Mouse (Mus musculus): Measurements from ENCODE around the gene Espn. TPM values are rescaled to one million over a fixed set of nuclear protein-coding genes. Genes with fewer than 3 reads are reported as not detected.

The Espn gene
- polyA plus RNA-seq, 1 experiment, result 48.3 TPM

DNA sequence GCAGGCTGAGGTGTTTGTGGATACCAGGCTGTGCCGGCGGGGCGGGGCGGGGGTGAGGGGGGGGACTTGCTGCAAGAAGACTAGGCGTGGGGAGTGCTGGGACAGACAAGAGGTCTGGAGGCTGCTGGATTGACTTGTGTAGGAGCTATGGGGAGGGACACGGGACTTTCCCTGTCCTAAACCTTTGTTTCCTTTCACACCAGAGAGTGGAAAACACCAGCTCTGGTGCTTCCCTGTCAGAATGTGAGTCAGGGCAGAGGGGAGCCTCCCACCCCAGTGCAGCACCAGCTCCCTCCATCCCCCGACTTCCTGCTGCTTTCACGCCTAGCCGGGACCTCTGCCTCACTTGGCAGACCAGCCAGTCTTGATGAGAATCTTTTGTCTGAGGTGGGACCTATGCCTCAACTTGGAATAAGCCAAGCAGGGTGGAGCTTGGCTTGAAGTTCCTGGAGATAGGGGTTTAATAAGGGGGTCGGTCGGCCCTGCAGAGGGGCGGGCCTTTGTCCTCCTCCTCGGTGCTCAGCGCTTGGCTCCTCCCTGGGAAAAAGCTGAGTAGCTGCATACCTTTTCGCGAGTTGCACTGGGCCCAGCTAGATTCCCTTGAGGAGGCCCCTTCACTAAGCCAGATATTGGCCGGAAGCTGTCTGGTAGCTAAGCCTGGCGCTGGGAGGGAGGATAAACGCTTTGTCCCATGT is 33.5 kb upstream of the Espn start:
- Histone ChIP-seq H3K4me1 (ENCODE audit: control insufficient read depth, insufficient read depth, low read length) (peaks cover 3% of the 10 kb centered on the region; the same call in 1 of the 2 replicates), H3K27ac (ENCODE audit: insufficient read depth, low read depth, low read length) (no peak overlapping the region), H3K4me3 (ENCODE audit: insufficient read depth, low read depth, low read length) (no peak overlapping the region), H3K27me3 (replicated peaks; ENCODE audit: control insufficient read depth, insufficient read depth, low read length) (no peaks in the 10 kb centered on the region), H3K36me3 (ENCODE audit: control insufficient read depth, insufficient read depth, low read length) (no peaks in the 10 kb centered on the region)
- DNase-seq, result no peak
- 22% methylated on average over 19 of the region's 19 CpGs for WGBS
- TF ChIP-seq POLR2A (IDR thresholded peaks at IDR 0.05; ENCODE audit: low read depth, low read length), result no peak
- TF ChIP-seq CTCF (conservative IDR thresholded peaks at IDR 0.05; ENCODE audit: insufficient read depth, insufficient read length, low read depth, low read length), result no peak

DNA sequence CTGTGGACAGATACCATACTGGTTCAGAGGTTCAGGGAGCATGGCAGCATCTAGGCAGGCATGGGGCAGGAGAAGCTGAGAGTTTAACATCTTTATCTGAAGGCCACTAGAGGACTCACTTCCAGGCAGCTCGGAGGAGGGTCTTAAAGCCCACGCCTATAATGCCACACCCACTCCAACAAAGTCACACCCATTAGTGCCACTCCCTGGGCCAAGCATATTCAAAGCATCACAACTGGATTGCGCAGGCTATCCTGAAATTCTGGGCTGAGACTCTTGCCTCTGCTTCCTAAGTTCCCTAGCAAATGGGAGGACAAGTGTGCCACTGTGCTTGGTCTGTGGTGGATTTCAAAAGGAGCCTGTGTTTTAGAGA is 33.0 kb upstream of the Espn start:
- no peaks in the 10 kb centered on the region for H3K36me3 ChIP-seq (ENCODE audit: control insufficient read depth, insufficient read depth, low read length)
- no peak for DNase-seq
- H3K4me1 ChIP-seq (ENCODE audit: control insufficient read depth, insufficient read depth, low read length), result peaks cover 3% of the 10 kb centered on the region; the same call in 1 of the 2 replicates
- TF ChIP-seq CTCF (conservative IDR thresholded peaks at IDR 0.05; ENCODE audit: insufficient read depth, insufficient read length, low read depth, low read length) (no peak), POLR2A (IDR thresholded peaks at IDR 0.05; ENCODE audit: low read depth, low read length) (no peak)
- no peak overlapping the region for H3K27ac ChIP-seq (ENCODE audit: insufficient read depth, low read depth, low read length)
- H3K27me3 ChIP-seq (replicated peaks; ENCODE audit: control insufficient read depth, insufficient read depth, low read length), result no peaks in the 10 kb centered on the region
- H3K4me3 ChIP-seq (ENCODE audit: insufficient read depth, low read depth, low read length), result no peak overlapping the region
- 23% methylated on average over 3 of the region's 3 CpGs for WGBS

DNA sequence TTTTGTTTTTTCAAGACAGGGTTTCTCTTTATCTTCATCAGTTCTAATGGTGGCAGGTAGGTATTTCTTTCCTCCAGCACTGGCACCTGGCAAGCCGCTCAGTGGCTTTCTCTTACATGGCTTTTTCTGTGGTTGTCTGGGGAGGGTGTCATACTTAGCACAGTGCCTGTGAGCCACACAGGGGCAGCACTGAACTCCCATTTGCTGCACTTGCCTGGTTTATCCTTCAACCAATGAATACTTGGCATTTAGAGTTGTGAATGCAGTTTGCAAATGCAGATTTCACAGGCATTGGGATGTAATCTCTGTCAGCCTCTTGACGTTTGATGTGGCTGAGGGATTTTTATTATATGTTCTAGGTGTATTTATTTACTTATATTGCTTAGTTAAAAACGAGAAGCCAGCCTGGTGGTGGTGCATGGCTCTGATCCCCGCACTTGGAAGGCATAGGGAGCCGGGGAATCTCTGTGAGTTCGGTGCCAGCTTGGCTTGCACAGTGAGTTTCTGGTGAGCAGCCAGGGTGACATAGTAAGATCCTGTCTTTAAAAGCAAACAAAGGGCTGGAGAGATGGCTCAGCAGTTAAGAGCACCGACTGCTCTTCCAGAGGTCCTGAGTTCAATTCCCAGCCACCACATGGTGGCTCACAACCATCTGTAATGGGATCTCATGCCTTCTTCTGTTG is 32.3 kb upstream of the Espn start:
- H3K4me1 ChIP-seq (ENCODE audit: control insufficient read depth, insufficient read depth, low read length), result peaks cover 3% of the 10 kb centered on the region; the same call in 1 of the 2 replicates
- no peaks in the 10 kb centered on the region for H3K36me3 ChIP-seq (ENCODE audit: control insufficient read depth, insufficient read depth, low read length)
- 64% methylated on average over 7 of the region's 7 CpGs for WGBS
- H3K27ac ChIP-seq (ENCODE audit: insufficient read depth, low read depth, low read length), result no peak overlapping the region
- DNase-seq, result no peak
- H3K27me3 ChIP-seq (replicated peaks; ENCODE audit: control insufficient read depth, insufficient read depth, low read length), result no peaks in the 10 kb centered on the region
- H3K4me3 ChIP-seq (ENCODE audit: insufficient read depth, low read depth, low read length), result no peak overlapping the region
- TF ChIP-seq CTCF (conservative IDR thresholded peaks at IDR 0.05; ENCODE audit: insufficient read depth, insufficient read length, low read depth, low read length) (peak; percentile 39; the same call in 1 of the 2 replicates), POLR2A (IDR thresholded peaks at IDR 0.05; ENCODE audit: low read depth, low read length) (no peak)

DNA sequence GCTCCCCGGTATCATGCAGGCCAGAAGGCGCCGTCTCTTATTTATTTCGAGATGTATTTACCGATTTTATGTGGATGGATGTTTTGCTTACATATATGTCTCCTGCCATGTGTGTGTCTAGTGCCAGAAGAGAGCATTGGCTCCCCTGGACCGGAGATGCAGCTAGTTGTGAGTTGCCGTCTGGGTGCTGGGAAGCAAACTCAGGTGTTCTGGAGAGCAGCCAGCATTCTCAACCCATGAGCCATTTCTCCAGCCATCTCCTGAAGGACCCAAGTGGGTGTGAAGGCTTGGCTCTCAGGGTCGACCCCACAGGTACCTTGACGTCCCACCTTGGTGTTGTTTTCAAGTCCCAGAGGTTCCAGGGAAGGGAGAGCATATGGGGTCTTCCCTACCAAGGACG is 30.0 kb upstream of the Espn start:
- 89% methylated on average over 10 of the region's 10 CpGs for WGBS
- H3K4me3 ChIP-seq (ENCODE audit: insufficient read depth, low read depth, low read length), result no peak overlapping the region
- DNase-seq, result no peak
- no peaks in the 10 kb centered on the region for H3K36me3 ChIP-seq (ENCODE audit: control insufficient read depth, insufficient read depth, low read length)
- H3K27ac ChIP-seq (ENCODE audit: insufficient read depth, low read depth, low read length), result no peak overlapping the region
- TF ChIP-seq POLR2A (IDR thresholded peaks at IDR 0.05; ENCODE audit: low read depth, low read length) (no peak), CTCF (conservative IDR thresholded peaks at IDR 0.05; ENCODE audit: insufficient read depth, insufficient read length, low read depth, low read length) (no peak)
- H3K4me1 ChIP-seq (ENCODE audit: control insufficient read depth, insufficient read depth, low read length), result peaks cover 3% of the 10 kb centered on the region; the same call in 1 of the 2 replicates
- H3K27me3 ChIP-seq (replicated peaks; ENCODE audit: control insufficient read depth, insufficient read depth, low read length), result no peaks in the 10 kb centered on the region

DNA sequence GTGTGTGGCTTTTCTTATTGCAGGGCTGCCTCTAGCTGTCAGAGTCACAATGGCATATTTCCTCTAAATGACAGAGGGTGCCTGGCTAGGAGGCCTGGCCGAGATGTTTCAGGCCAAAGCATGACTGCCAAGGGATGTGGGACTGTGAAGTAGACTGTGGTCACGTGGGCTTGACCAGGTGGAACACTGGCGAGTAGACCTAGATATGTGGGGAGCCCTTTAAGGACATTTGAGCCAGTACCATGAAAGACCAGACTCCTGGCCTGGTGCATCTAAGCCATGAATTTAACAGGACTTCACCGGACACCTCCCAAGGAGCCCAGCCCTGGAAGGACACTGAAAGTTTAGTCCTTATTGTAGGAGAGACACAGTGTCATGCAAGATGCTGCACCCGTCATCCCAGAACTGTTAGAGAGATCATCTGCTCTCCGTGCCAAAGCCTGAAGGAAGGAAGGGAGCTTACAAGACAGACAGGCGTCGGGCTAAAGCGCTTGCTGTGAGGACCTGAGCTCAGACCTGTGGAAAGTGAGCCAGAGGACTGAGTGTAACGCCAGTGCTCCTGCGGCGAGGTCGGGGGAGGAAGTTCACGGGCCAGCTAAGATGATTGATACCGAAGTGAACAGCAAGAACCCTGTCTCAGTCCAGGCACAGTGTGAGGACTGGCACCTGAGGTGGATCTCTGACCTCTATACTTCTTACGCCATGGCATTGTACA is 27.9 kb upstream of the Espn start:
- TF ChIP-seq POLR2A (IDR thresholded peaks at IDR 0.05; ENCODE audit: low read depth, low read length), result no peak
- no peak for TF ChIP-seq CTCF (conservative IDR thresholded peaks at IDR 0.05; ENCODE audit: insufficient read depth, insufficient read length, low read depth, low read length)
- H3K27me3 ChIP-seq (replicated peaks; ENCODE audit: control insufficient read depth, insufficient read depth, low read length), result no peaks in the 10 kb centered on the region
- DNase-seq, result no peak
- no peaks in the 10 kb centered on the region for H3K36me3 ChIP-seq (ENCODE audit: control insufficient read depth, insufficient read depth, low read length)
- WGBS, result 82% methylated on average over 16 of the region's 16 CpGs
- no peak overlapping the region for H3K27ac ChIP-seq (ENCODE audit: insufficient read depth, low read depth, low read length)
- H3K4me3 ChIP-seq (ENCODE audit: insufficient read depth, low read depth, low read length), result no peak overlapping the region
- no peaks in the 10 kb centered on the region; the same call in 1 of the 2 replicates for H3K4me1 ChIP-seq (ENCODE audit: control insufficient read depth, insufficient read depth, low read length)

DNA sequence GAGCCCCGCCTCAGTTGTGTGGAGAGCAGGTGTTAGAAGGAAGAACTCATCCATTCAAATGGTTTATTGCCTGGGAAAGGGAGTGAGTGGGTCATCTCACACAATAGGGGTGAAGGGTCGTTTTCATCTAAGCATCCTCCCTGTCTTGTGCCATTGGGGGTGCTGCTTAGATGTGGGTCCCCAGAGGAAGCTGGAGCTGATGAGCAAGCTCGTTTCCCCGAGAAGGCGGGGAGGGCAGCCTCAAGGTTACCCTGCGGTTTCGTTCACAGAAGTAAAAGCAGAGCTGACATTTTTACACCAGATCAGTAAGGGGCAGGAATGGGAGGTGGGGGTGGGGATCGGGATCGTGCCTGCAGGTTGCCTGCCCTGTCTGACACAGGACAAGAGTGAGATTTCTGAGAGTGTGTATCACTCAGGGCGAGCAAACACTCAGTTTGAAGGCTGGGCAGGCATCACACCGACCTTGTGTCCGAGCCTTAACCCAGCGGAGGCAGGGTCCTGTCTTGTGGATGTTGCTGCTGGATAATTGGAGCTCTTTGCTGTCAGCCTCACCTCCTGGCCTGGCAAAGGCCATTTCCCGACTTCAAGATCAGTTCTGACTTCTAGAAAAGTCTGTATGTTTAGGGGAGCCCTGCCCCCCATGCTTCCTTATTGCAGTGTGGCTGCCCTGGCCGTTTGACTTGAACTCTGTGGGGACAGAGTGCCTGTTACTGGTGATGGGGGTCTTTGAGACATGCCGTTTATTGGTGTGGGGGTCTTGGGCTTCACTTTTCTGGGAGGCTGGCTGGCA is 26.9 kb upstream of the Espn start:
- Histone ChIP-seq H3K4me1 (ENCODE audit: control insufficient read depth, insufficient read depth, low read length) (no peaks in the 10 kb centered on the region; the same call in 1 of the 2 replicates), H3K27me3 (replicated peaks; ENCODE audit: control insufficient read depth, insufficient read depth, low read length) (no peaks in the 10 kb centered on the region), H3K4me3 (ENCODE audit: insufficient read depth, low read depth, low read length) (peak overlapping the region; percentile 71; the same call in 1 of the 2 replicates), H3K36me3 (ENCODE audit: control insufficient read depth, insufficient read depth, low read length) (no peaks in the 10 kb centered on the region), H3K27ac (ENCODE audit: insufficient read depth, low read depth, low read length) (no peak overlapping the region)
- DNase-seq, result no peak
- TF ChIP-seq POLR2A (IDR thresholded peaks at IDR 0.05; ENCODE audit: low read depth, low read length), result no peak
- no peak for TF ChIP-seq CTCF (conservative IDR thresholded peaks at IDR 0.05; ENCODE audit: insufficient read depth, insufficient read length, low read depth, low read length)
- 32% methylated on average over 16 of the region's 16 CpGs for WGBS

All from kidney, adult 2 months (tissue).